Mouse (Mus musculus) left cerebral cortex, adult 9 months (tissue): ENCODE measurements around the gene Cga.

Experiments
- DNase-seq, 2 experiments: peaks; one replicate each; pipeline ENCODE4 v3.0.0; 2022; ENCODE audit warnings: low spot score in 2 of 2

Cga gene

DNA sequence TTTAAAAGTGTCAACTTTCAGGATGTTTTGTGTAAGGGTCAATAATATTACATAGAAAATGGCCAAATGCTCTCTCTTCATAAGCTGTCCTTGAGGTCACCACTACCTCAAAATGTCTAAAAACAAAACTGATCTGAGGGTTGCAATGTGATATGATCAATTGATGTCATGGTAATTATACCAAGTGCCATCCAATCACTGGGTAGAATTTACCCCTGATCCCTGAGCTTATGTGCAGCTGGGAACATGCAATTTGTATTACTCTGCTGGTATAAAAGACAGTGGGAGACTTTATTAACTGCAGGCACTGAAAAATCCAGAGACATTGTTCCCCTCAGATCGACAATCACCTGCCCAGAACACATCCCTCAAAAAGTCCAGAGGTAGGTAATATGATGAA, at the start of gene Cga:
Cga (plus strand) TSS at position 301 of the 400 bp plus-strand sequence.
- no peak for DNase-seq

DNA sequence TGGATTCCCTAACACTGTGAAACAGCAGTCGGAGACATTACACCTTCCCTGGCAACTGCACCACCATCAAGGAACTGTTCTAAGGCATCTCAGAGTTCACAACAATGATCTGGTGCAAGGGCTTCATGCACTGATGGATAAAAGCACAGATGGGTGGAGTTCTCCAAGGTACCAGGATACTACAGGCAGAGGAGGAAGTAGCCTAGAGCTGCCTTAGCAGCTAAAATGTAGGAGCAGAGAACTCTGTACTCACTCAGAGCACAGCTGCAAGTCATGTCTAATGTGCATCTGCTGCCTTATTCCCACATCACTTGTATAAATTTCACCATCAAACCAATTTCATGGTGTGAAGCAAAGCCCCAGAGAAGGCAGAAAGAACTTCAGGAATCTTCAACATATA, 49.7 kb upstream of the Cga start:
- DNase-seq, result no peak

DNA sequence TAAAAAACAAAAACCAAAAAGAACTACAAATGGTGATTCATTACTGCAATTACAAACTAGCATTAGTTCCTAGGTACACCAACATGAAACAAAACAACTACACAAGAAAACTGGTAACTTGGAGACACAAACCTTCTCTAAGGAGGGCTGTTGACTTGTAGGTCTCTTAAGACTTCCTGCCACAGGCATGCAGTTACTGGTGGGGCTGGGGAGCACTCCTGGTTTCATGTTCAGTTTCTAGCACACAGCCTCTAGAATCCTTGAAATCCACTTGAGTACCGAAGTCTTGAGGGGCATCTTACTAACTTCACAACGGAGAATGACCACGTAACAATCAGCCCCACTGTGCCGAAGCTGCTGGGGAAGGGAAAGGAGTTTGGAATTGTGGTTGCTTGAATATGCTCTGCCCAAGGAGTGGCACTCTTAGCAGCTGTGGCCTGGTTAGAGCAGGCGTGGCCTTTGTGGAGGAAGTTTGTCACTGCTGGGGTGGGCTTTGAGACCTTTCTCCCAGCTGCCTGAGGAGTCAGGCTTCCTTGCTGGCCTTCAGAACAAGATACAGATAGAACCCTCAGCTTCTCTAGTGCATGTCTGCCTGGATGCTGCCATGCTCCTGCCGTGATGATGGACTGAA, 45.8 kb upstream of the Cga start:
- DNase-seq, result no peak

DNA sequence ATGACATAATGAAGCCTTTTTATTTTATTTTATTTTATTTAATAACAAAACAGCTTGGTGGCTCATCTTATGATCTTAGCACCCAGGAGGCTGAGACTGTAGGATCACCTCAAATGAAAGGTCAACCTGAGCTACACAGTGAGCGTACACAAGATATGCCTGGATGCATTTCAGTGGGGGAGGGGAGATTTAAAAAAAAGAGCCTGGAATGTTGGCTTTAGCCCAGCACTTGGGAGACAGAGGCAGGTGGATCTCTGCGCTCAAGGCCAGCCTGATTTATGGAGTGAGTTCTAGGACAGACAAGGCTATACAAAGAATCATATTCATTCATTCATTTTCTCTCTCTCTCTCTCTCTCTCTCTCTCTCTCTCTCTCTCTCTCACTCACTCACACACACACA, 43.4 kb upstream of the Cga start:
- DNase-seq, result no peak

DNA sequence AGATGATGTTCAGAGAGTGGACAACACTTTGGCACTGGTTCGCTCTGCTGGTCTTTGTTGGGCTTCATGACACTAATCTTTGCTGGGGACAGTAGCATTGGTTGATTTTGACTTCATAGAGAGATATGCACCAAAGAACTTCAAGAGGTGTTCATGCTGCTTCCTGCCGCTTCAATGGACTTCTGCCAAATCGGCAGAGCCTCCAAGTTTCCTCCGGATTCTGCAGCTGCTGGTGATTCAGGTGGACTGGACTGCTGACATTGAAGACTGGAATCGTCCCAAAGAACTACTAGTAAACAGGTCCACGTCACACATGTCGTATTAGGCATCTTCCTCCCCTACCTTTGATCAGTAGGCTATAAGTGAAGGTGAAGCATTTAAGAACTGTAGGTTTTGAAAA, 41.5 kb upstream of the Cga start:
- DNase-seq, result no peak

DNA sequence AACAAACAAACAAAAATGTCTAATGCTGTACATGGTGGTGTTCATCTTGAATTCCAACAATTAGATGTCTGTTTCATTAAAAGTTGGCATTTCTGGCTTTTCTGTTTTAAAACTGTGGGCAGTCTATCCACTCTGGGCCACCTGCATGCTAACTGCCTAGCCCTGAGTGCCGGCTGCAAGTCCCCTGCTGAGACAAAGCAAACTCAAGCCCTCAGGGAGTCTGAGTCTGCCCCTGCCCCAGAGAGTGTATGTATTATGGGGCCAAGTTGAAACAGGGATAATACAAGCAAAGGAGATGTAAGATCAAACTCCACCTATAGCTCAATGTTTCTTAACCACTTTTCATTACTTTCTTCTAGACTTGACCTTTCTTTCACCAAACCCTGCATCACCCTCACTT, 37.6 kb upstream of the Cga start:
- no peak for DNase-seq

DNA sequence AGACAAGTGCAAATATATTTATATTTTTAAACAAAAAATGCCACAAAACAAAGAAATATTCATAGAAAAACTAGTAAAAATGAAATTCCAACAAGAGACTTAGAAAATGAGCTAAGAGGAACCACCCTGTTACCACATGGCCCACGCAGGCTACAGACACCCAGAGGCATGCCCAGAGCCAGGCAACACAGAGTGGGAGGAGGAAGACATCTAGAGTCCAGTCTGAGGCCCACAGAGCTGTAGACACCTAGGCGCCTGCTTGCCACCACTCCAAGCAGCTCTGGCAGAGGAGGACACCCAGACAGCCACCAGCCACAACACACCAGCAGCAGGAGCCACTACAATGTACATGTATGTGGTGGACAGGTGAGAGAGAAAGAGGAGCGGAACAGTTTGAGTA, 34.7 kb upstream of the Cga start:
- DNase-seq, result no peak

DNA sequence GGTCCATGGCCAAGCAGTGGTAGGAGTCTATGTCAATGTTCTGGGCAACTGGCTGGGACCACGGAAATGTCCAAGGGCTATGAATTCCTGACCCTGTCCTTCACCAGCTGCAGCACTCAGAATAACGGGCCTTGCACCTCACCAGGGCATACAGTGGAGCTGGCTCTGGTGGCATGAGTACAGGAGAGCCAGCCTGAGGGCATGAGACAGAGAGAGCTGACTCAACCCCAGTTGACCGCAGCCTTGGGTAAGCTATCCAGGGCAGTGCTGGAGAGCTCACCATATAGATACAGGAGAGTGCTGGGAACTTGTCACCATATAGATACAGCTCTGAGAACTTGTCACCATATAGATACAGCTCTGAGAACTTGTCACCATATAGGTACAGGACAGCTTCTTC, 34.2 kb upstream of the Cga start:
- no peak for DNase-seq

DNA sequence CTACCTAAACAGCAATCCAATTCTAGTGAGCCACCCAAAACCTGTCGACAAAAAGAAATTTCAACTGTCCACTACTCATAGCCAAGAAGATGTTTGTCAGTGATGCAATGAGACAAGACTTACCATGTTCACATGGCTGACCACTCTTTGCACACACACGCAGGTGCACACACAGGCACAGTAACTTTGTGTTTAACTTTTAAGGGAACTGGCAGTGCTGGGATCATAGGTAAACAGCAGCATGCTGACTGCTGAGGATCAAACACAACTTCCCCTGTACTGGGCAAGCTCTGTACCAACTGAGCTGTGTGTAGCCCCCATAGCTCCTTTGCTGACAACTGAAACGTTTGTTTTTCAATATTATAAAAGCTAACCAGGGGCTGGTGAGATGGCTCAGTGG, 32.1 kb upstream of the Cga start:
- no peak for DNase-seq

DNA sequence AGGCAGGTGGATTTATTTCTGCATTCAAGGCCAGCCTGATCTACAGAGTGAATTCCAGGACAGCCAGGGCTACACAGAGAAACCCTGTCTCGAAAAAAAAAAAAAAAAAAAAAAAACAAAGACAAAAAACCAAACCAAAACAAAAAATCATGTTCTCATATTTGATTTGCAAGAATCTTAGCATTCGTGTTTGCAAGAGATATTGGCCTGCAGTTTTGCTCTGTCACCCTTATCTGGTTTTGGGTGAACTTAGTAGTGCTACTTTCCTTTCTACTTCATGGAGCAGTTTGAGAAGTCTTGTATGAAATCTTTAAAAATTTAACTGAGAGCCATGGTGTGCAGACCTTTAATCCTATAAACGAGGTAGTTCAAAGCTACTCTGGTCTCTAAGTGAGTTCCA, 23.8 kb upstream of the Cga start:
- no peak for DNase-seq

DNA sequence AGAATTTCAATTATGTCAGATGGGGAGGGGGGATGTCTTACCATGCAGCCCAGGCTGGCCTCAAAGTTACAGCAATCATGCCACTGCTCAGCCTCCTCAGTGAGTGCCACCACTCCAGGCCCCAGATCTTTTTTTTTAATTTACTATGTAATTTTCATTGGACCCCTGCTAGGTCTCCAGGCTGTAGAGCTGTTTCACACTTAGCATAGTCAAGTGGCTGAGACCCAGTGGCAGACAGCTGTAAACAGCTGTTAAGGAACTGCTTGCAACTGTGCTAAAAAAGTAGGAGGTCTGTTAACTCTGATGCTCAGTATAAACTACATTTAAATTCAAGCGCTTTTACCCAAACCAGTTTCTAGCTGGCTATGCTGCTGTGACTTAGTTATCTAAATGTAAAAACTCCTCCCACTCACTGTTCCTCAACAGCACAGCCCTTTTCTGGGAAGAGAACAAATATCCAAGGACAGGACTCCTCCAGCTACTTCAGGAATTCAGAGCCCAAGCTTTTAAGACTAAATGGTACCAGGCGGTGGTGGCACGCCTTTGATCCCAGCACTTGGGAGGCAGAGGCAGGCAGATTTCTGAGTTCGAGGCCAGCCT, 20.6 kb upstream of the Cga start:
- DNase-seq, result no peak

DNA sequence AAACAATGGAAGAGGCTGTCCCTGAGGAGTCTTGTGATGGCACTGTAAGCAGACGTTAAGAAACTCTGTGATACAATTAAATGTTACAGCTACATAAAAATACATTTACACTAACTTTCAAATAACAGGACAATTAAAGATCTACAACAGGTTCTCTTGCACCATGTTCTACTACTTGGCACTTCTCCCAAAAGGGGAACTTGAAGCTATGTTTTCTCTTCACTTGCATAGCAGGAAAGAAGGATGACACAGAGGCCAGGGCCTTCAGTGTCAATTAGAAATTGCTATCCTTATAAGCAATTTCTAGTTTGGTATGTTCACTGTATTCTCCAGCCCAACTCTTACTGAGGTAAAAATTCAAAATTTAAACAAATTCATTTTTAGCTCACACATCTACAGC, 19.3 kb upstream of the Cga start:
- DNase-seq, result no peak

DNA sequence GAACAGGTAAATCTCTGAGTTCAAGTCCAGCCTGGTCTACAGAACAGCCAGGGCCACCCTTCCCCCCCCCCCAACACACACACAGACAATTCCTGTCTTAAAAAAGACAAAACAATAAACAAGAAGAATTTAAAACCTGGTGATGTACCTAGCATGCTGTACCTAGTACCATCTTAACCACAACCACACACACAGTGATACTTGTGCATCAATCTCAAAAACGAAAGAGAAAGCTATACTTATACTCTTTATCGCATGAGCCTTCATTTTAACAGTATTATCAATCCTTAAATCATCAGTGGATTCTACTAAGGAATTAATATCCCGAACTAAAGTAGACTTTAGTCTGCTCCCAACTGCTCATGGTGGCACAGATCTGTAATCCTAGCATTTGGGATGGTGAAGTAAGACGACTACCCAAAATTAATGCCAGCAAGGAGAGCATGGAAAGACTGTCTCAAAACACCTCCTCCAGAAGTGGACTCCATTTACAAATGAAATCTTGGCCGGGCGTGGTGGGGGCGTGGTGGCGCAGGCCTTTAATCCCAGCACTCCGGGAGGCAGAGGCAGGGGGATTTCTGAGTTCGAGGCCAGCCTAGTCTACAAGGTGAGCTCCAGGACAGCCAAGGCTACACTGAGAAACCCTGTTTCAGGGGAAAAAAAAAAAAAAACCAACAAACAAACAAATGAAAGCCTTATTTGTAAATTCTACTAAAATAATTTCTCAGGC, 12.5 kb upstream of the Cga start:
- DNase-seq, result no peak

DNA sequence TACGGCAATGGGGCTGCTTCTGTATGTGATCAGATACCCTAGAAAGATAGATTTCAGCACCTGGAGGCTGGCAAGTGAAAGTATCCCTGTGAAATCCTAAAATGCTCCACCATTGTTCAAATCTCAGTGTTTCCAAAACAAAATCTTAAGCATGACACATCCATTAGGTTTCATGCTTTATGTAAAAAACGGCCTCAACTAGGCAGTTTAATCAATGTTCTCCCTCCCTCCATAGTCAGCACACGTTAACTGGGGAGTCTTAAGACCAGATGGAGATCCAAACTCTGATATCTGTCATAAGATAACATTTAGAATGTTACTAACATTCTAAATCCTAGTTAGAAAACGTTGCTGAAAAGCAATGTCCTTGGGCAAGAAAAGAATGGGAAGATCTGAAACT, 11.7 kb upstream of the Cga start:
- DNase-seq, result no peak

DNA sequence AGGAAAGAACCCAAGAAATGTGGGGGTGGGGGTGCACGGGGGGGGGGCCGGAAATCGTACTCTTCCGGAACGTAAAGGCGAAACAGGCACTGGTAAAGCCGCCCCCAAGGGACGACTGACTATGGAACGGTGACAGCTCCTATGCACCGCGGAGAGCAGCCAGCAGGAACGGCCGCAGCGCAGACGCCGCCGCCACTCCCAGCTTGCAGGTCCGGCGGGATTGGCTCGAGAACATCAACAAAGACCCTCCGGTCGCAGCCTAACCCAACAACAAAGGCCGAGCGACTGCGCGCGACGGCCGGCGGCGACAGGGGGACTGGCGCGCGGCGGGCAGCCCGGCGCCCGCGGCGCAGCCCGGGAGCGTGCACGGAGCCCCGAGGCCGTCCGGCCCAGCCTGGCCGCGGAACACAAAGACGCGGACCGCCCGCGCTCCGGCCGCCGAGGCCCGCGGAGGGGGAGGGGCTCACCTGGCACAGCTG, 11.2 kb upstream of the Cga start:
- peak in 1 of 2 experiments; percentile 40 for DNase-seq

DNA sequence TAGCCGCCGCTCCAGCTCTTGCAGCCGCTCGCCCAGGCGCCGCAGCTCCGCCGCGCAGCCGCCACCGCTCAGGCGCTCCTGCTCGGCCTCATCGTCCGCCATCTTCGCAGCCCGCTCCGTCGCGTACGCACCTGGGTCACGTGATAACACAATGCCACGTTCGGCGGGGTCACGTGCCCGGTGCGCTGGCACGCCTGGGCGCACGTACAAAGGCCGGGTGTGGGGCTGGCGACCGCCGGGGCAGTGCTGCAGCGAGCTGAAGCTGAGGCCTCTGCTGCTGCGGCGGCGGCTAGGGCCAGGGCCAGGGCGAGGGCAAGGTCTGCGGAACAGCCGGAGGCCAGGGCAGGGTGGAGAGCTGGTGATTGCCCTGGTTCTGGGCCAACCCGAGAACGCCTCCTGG, 10.8 kb upstream of the Cga start, which contains the start of gene Zfp292:
Zfp292 (minus strand) TSS at position 143 of the 400 bp plus-strand sequence.
- peak; percentile 85 to 94 for DNase-seq

DNA sequence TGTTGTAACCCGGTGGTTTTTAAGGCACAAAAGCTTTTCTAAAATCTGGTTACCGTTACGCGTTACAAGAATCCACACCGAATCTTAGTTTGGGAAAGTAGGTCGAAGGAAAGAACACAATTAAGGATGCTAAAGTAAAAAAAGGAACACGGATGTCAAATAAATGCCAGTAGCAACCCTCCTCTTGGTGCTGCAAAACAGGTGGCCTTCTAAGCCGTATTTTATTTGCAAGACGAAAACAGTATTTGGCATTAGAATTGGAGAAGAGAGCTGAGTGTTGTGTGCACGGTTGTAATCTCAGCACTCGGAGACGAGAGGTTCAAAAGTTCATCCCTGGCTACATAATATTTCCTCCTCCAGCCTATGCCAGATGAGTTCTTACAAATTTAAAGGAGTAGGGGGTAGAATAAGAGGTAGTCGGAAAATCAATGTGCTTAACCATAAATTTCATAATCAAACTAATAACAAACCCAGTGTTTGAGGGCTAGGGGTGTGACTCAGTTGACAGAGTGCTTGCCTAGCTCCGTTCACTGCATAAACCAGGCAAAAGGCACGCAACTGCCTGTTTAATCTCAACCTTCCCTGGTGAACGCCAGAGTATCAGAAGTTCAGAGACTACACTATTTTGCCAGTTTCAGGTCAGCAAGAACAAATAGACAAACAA, 10.1 kb upstream of the Cga start:
- no peak for DNase-seq

DNA sequence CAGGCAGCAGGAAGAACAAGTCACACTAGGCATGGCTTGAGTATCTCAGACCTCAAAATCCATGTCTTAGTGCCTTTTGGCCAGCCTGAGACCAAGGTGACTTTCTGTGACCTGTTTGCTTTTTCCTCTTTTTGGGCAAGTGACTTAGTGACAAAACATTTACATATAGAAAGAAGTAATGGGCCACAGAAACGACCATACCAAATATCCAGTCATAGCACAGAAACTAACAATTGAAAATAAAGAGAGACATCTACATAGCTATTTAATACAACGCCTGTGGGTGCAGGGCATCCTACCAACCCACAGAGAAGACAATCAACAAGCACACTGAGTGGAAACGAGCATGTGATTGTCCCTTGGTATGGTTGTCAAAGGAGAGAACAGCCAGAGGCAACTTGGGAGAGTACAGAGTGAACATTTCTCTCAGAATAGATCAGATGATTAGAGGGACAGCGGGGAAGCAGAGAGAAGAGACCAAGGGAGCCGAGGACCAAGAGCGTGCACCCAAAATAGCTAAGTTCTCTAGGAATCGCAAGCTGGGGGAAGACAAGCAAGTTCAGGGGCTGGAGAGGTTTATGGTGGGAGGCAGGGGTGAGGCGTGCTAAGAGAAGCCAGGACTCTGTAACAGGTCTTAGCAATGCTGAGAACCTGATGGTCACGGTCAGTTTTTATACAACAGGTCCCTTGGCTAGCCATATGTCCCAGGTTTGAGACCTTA, 7.8 kb upstream of the Cga start:
- no peak for DNase-seq

DNA sequence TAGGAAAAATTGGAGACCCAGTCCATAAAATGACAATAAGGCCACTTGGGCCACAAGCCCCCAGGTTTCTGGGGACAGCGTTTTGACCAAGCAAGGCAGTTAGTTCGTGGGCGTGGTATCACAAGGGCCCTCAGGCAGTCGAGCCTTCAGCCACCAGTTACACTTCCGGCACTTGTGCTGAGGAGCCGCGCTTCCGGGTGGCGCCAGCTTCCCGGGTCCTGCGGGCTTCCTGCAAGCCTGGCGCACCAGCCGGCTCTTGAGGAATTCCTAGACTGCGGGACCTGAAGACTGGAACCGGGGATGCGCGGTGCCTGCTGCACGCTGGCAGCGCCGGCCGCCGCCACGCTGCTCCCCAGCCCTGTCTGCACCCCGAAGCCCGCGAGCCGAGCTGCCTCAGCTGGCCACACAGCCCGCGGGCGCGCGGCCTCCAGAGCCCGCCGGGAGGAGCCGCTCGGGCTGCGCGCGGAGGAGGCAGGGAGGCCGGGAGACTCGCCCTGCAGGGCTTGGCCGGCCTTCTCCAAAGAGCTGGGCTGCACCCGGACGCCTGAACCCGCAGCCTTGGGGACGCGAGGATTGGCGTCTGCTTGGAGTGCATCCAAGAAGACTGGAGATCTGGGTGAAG, 7.0 kb upstream of the Cga start:
- DNase-seq, result peak; percentile 59 to 82

DNA sequence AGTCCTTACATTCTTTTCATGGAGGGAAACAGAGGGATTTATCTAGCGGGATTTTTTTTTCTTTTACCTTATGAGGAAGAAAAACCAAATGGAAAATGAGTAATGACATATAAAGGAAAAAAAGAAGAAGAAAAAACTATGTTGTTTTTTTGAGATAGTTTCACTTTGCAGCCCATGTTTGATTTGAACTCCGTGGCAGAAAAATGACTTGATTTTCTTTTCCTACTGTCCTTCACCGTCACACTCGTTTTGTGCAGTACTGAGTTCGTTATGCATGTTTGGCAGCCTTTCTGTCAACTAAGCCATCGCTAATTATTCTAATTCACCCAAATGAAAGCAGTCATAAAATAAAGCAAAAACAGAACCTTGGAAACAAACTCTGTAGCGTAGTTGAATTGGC, 6.3 kb upstream of the Cga start:
- no peak for DNase-seq

DNA sequence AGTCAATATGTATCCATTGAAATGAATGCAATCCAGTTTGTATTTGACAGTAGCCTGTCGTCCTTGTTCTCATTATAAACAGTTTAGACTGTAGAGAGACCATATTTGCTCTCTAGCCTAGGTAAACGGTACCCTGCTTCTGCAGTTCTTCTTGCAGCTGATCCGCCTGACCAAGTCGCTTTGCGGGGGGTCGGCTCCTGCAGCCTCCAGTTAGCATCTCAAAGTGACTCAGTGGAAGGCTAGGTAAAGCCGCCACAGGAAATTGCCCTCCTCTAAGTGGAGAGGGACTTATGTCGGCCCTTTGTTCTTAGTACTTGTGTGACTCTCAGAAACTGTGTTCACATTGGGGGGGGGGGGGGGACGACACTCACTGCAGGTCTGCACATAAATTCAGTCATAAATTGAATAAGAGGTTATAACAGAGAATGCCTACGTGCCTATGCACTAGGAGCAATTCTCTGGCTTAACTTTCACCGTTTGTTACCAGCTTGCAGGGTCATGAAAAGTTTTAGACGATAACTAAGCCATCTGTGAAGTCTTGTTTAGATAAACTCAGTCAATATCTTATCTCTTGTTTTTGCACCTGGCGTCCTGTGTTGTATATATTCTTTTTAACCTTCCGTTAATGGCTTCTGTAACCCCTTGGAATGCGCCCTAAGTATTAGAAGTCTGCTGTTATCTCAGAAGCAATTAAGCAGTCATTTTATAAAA, 4.3 kb upstream of the Cga start:
- DNase-seq, result no peak
